Mouse (Mus musculus) ES-E14 (cell line): ENCODE measurements at regions not wholly inside any gene's neighbourhood (a gene's known extent, or its start where the extent isn't known, plus 50 kb on each side); places are given as distances from the start of the nearest gene placed in this dataset.

Source experiments
- DNase-seq: peaks from one replicate; pipeline ENCODE4 v3.0.0-alpha.2; 2013; ENCODE audit warnings: low read depth, low spot score
- H3K27ac ChIP-seq: 2 replicates; pipeline ENCODE4 v1.5.1; 2012; ENCODE audit warnings: low read depth, mild to moderate bottlenecking, low read length, moderate library complexity, mixed read lengths; ENCODE audit not compliant: poor library complexity, insufficient read depth, severe bottlenecking
- H3K36me3 ChIP-seq: 2 replicates; pipeline ENCODE4 v1.6.1; 2012; ENCODE audit warnings: mild to moderate bottlenecking, low read length, moderate library complexity, mixed read lengths; ENCODE audit not compliant: control insufficient read depth, poor library complexity, insufficient read depth, severe bottlenecking
- H3K4me1 ChIP-seq, 2 experiments: fragments of 150-350 bp in 1 of 2; sonication (generic) in 1 of 2; 2 replicates each; pipeline ENCODE4 v1.6.1; 2012; ENCODE audit warnings: low read length in 2 of 2, mild to moderate bottlenecking in 1 of 2, mixed read lengths in 1 of 2; ENCODE audit not compliant: control insufficient read depth in 2 of 2, insufficient read depth in 2 of 2, poor library complexity in 1 of 2
- H3K4me3 ChIP-seq, 2 experiments: fragments of 150-350 bp in 1 of 2; sonication (generic) in 1 of 2; 2 replicates each; pipeline ENCODE4 v1.5.1; 2012; ENCODE audit warnings: low read length in 2 of 2, low read depth in 1 of 2, mild to moderate bottlenecking in 1 of 2, mixed read lengths in 1 of 2; ENCODE audit not compliant: insufficient read depth in 1 of 2, poor library complexity in 1 of 2, severe bottlenecking in 1 of 2
- H3K9ac ChIP-seq: 2 replicates; pipeline ENCODE4 v1.6.1; 2012; ENCODE audit warnings: low read depth, mild to moderate bottlenecking, low read length, mixed read lengths; ENCODE audit not compliant: poor library complexity, insufficient read depth, severe bottlenecking
- H3K9me3 ChIP-seq: fragments of 150-350 bp; sonication (generic); 2 replicates; pipeline ENCODE4 v1.6.1; 2012; ENCODE audit warnings: low read depth, mild to moderate bottlenecking, low read length; ENCODE audit not compliant: control insufficient read depth, insufficient read depth
- CHD2 ChIP-seq: IDR thresholded peaks from 2 replicates; pipeline ENCODE4 v1.6.1; 2014; ENCODE audit warnings: mild to moderate bottlenecking, low read depth, low read length, inconsistent platforms
- HCFC1 ChIP-seq: IDR thresholded peaks from 2 replicates; pipeline ENCODE4 v1.6.1; 2012; ENCODE audit warnings: low read length, inconsistent platforms, borderline replicate concordance; ENCODE audit not compliant: insufficient read depth
- MAFK ChIP-seq: IDR thresholded peaks from 2 replicates; pipeline ENCODE4 v1.6.1; 2014; ENCODE audit warnings: mild to moderate bottlenecking, low read depth, low read length, inconsistent platforms; ENCODE audit not compliant: insufficient read depth
- ZC3H11A ChIP-seq: IDR thresholded peaks from 2 replicates; pipeline ENCODE4 v1.6.1; 2012; ENCODE audit warnings: low read depth, mild to moderate bottlenecking, inconsistent platforms, low read length, borderline replicate concordance
- ZNF384 ChIP-seq: IDR thresholded peaks from 2 replicates; pipeline ENCODE4 v1.6.1; 2012; ENCODE audit warnings: low read depth, low read length, inconsistent platforms
- in situ Hi-C, 2 experiments: fragments of 600-800 bp; cut with MboI; formaldehyde crosslinking; loops; one replicate each; pipeline ENCODE4 v1.15.1; 2025; ENCODE audit warnings: low sequenced_read_pairs in 2 of 2, inconsistent platforms in 1 of 2; ENCODE audit not compliant: unreplicated experiment in 2 of 2

DNA sequence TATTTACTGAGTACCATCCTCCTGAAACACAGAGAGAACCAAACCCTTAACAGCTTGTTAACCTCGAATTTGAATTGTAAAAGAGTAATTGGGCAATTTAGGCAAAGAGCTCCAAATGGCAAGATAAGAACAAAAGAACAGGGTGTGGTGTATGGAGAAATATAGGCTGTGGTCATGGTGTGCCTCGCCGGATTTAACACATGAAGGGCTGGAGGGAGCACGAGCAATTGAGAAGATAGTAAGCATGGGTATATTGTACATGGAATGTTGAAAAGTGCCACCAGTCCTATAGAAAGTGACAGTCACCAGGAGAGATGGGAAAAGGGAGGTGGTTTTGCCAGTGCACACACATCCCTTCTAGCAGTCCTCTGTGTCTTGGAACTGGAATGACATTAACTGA, 164.5 kb upstream of the Lrig3 start:
- no peak for TF ChIP-seq ZNF384
- TF ChIP-seq HCFC1, result no peak
- TF ChIP-seq CHD2, result no peak
- no peak for TF ChIP-seq ZC3H11A
- TF ChIP-seq MAFK, result no peak
- in situ Hi-C loops, result no loop called here
- no peaks in the 10 kb centered on the region for H3K36me3 ChIP-seq
- H3K4me1 ChIP-seq, result peaks cover 0 to 3% of the 10 kb centered on the region in 2 experiments; a peak in 1 of 4 replicates
- no peak overlapping the region for H3K4me3 ChIP-seq
- DNase-seq, result no peak
- H3K9me3 ChIP-seq, result no peaks in the 10 kb centered on the region
- no peak overlapping the region for H3K9ac ChIP-seq
- no peak overlapping the region for H3K27ac ChIP-seq

DNA sequence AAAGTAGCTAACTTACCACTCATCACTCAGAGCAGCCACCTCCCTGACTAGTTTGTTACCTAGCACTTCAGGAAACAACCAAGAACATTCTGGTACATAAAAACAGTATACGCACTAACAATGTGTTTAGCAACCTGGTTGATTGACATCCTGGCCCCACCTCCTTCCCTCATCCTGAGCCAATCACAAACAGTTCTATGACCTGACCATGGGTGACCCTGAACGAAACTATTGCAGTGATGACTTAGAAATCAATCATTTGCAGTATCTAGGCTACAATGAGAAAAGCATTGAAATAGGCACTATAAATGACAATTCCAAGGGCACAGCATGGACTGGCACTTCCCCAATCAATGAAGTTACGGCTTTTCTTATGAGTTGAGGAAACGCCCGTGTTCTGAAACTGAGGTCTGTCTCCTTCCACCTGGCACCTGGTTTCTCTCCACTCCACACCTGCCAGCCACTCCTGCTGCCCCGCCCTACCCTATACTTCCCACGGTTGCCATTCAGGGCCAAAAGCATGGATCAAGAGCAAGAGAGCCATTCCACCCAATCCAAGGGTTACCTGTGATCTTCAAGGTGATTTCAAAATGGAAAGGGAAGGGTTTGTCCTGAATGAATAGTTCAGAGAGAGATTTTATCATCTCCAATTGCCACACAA, 162.9 kb upstream of the Lrig3 start:
- no peak for DNase-seq
- H3K27ac ChIP-seq, result no peak overlapping the region
- TF ChIP-seq MAFK, result no peak
- no peak for TF ChIP-seq ZNF384
- no peak for TF ChIP-seq CHD2
- no peak for TF ChIP-seq HCFC1
- no peak for TF ChIP-seq ZC3H11A
- H3K36me3 ChIP-seq, result no peaks in the 10 kb centered on the region
- no peak overlapping the region for H3K4me3 ChIP-seq
- H3K9me3 ChIP-seq, result no peaks in the 10 kb centered on the region
- H3K4me1 ChIP-seq, result peaks cover 0 to 3% of the 10 kb centered on the region in 2 experiments; a peak in 1 of 4 replicates
- in situ Hi-C loops, result no loop called here
- H3K9ac ChIP-seq, result no peak overlapping the region

DNA sequence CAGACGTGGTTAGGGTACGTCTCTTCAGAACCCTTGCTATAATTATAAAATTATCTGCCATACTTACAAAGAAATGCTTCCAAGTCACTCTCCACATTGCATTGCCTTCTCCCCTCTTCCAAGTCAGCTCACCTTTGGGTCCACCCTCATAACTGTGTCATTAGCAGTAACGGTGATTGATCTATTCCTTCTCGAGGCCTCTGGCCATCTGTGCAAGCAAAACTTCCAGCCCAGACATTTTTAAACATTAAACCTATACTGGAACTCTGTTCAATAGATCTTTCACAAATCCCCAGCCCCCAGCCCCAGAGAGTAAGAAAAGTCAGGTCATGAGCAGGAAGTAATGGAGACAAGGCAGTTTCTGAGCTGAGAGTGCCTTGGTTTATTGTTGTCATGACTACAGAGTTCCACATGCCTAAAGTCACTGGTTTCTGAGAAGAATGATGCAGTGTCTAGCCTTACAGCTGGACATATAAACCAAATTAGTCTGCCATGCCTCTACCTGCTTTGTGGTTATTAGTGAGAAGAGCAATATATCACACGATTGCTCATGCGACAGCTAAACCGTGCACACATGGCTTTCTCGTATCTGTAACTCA, 156.1 kb upstream of the Lrig3 start:
- no peak overlapping the region for H3K9ac ChIP-seq
- H3K9me3 ChIP-seq, result no peaks in the 10 kb centered on the region
- no peak for TF ChIP-seq ZC3H11A
- no peak for TF ChIP-seq MAFK
- TF ChIP-seq CHD2, result no peak
- no peak for TF ChIP-seq HCFC1
- no peak for TF ChIP-seq ZNF384

DNA sequence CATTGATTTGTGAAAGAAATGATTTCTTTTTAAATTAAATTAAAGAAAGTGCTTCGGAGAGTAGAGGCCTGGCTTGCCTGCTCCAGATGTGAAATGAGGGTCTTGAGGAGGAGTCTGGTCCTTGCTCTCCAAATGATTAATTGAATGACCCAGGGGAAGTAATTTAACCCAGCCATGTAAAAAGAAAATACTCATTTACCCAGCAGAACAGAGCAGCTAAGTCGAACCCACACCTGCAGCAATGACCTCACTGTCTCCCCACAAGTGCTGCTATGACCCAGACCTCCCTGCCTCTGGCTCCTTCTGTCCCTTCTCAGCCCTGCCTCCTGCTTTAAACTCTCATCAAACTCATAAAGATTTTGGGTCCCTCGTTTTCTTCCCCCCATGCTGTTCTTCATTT, 155.4 kb upstream of the Lrig3 start:
- Histone ChIP-seq H3K27ac (no peak overlapping the region), H3K4me3 (no peak overlapping the region), H3K36me3 (no peaks in the 10 kb centered on the region), H3K9ac (no peak overlapping the region), H3K9me3 (no peaks in the 10 kb centered on the region), H3K4me1 (no peaks in the 10 kb centered on the region)
- no peak for DNase-seq
- TF ChIP-seq HCFC1 (no peak), ZC3H11A (no peak), MAFK (no peak), CHD2 (no peak), ZNF384 (no peak)
- in situ Hi-C loops, result no loop called here

More for the DNA sequence above, 156.1 kb upstream of the Lrig3 start:
- H3K4me3 ChIP-seq, result no peak overlapping the region
- H3K36me3 ChIP-seq, result no peaks in the 10 kb centered on the region
- H3K4me1 ChIP-seq, result no peaks in the 10 kb centered on the region
- DNase-seq, result no peak
- in situ Hi-C loops, result no loop called here
- H3K27ac ChIP-seq, result no peak overlapping the region
